10 mouse cellular contexts compared by ENCODE assay signal in the genomic region with DNA sequence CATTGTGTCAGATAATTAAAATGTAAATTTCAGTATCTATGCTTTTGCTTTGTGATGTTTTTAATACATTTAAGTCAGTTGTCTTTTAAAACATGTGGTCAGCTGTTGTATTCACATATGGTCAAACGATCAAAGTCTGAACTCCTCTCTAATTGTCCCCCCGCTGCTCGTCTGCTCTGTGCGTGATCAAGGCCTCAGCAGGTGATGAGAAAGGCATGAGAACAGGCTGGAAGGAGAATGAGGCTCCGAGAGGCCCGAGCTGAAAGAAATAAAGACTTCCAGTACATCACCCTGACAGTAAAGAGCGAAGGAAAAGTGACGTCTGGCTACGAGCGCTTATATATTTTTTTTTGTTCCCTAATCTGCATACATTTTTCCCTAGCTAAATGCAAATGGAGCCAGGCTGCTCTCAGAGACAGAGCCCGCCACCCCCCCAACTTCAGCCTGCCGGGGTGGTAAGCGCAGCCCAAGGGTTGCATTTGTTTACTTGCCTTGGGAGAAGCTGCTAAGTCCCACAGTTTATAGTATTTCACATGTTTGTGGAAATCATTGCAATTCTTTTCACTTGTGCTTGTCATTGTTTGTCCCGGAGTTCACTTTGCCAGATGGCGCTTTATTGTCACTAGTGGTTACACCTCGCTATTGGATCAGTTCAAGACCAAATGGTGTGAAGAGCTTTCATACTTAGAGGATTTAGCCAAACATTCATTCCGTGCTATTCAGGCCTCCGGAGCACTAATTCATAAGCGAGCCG.
DNase-seq lines count a peak whose midpoint lies in the region; ATAC-seq lines count a peak whose summit lies in the region.
"Had no signal": no experiment of that assay in that cellular context is flagged by ENCODE, and none has a peak within 500 bp of the region (broad histone marks: within the 10 kb centered on the region; RNA-seq: fewer than 3 reads in every experiment).

No protein-coding gene starts in this region.

- peak overlapping the region; percentile 26 for H3K4me2 ChIP-seq in kidney, embryonic 16.5 days (replicated peaks; ENCODE audit: low read depth, low read length)
- H3K4me2 ChIP-seq in embryonic facial prominence, embryonic 13.5 days = peak overlapping the region; percentile 48
- peak overlapping the region; percentile 35 for H3K4me2 ChIP-seq in limb, embryonic 11.5 days (ENCODE audit: low read depth, severe bottlenecking)

- H3K9ac ChIP-seq in kidney, embryonic 16.5 days (replicated peaks; ENCODE audit: low read length) = no peak overlapping the region
- H3K9ac ChIP-seq in embryonic facial prominence, embryonic 13.5 days = no peak overlapping the region
- no peak overlapping the region for H3K9ac ChIP-seq in limb, embryonic 11.5 days (ENCODE audit: low read length)

- H3K27me3 ChIP-seq in kidney, embryonic 16.5 days (ENCODE audit: insufficient read depth, low read length) = peaks cover 4% of the 10 kb centered on the region; the same call in 1 of the 2 replicates
- H3K27me3 ChIP-seq in embryonic facial prominence, embryonic 13.5 days = 0 out of 2 replicates have a peak, but pooled peaks cover 7% of the 10 kb centered on the region
- H3K27me3 ChIP-seq in limb, embryonic 11.5 days (ENCODE audit: control insufficient read depth, insufficient read depth, low read length) = no peaks in the 10 kb centered on the region

- no peak for DNase-seq in kidney, postnatal 10 days
- DNase-seq in limb, embryonic 11.5 days (ENCODE audit: low spot score) = peak; percentile 23
- peak; percentile 45 for DNase-seq in retina, postnatal 1 day
- DNase-seq in thymus, postnatal 25 days = no peak
- DNase-seq in adrenal gland, adult 2 months = no peak
- no peak for DNase-seq in kidney, postnatal 14 days

- H3K36me3 ChIP-seq in kidney, embryonic 16.5 days (ENCODE audit: insufficient read depth, low read length) = no peaks in the 10 kb centered on the region
- no peaks in the 10 kb centered on the region for H3K36me3 ChIP-seq in embryonic facial prominence, embryonic 13.5 days
- no peaks in the 10 kb centered on the region for H3K36me3 ChIP-seq in limb, embryonic 11.5 days (ENCODE audit: control insufficient read depth, insufficient read depth, low read length)
- H3K36me3 ChIP-seq: G1E had no signal

- no peaks in the 10 kb centered on the region for H3K4me1 ChIP-seq in kidney, embryonic 16.5 days (ENCODE audit: insufficient read depth, low read length)
- no peaks in the 10 kb centered on the region for H3K4me1 ChIP-seq in embryonic facial prominence, embryonic 13.5 days
- no peaks in the 10 kb centered on the region for H3K4me1 ChIP-seq in limb, embryonic 11.5 days (ENCODE audit: control insufficient read depth, insufficient read depth, low read length)

- WGBS in kidney, embryonic 16.5 days = 34% methylated on average over 20 of the region's 20 CpGs
- 28% methylated on average over 20 of the region's 20 CpGs for WGBS in embryonic facial prominence, embryonic 13.5 days
- whole genome bisulfite sequencing in limb, embryonic 11.5 days = 18% methylated on average over 20 of the region's 20 CpGs

- no peak for ATAC-seq in kidney, embryonic 16.5 days (ENCODE audit: low FRiP score, low TSS enrichment)
- no peak for ATAC-seq in embryonic facial prominence, embryonic 13.5 days (ENCODE audit: insufficient number of reproducible peaks, insufficient read depth, low FRiP score, low TSS enrichment, low read depth)
- ATAC-seq in limb, embryonic 11.5 days (ENCODE audit: insufficient number of reproducible peaks, low FRiP score, low TSS enrichment, low read depth) = no peak

- no peaks in the 10 kb centered on the region for H3K9me3 ChIP-seq in kidney, embryonic 16.5 days (ENCODE audit: low read length)
- no peaks in the 10 kb centered on the region for H3K9me3 ChIP-seq in embryonic facial prominence, embryonic 13.5 days
- H3K9me3 ChIP-seq in limb, embryonic 11.5 days (ENCODE audit: control insufficient read depth, low read length) = no peaks in the 10 kb centered on the region

- H3K4me3 ChIP-seq in kidney, embryonic 16.5 days (ENCODE audit: low read length) = peak overlapping the region; percentile 2; the same call in 1 of the 2 replicates
- peak overlapping the region; percentile 19; the same call in 1 of the 2 replicates for H3K4me3 ChIP-seq in embryonic facial prominence, embryonic 13.5 days
- H3K4me3 ChIP-seq in limb, embryonic 11.5 days (ENCODE audit: low read depth, low read length) = no peak overlapping the region
- H3K4me3 ChIP-seq: layer of hippocampus, adult 2 months had no signal

- no peak overlapping the region for H3K27ac ChIP-seq in kidney, embryonic 16.5 days (ENCODE audit: low read length)
- no peak overlapping the region for H3K27ac ChIP-seq in embryonic facial prominence, embryonic 13.5 days
- H3K27ac ChIP-seq in limb, embryonic 11.5 days (replicated peaks; ENCODE audit: low read depth, low read length) = no peak overlapping the region
- H3K27ac ChIP-seq: layer of hippocampus, adult 2 months had no signal

Comparison
In these comparisons a context has a peak if more than half of its experiments do, and no peak if none do; other contexts are left out.
1. DNase-seq: peak in limb, embryonic 11.5 days (single experiment) and retina, postnatal 1 day (single experiment); none in kidney, postnatal 10 days (single experiment), thymus, postnatal 25 days (single experiment), adrenal gland, adult 2 months (single experiment) and kidney, postnatal 14 days (single experiment).
2. Peak in every context shown above with its lines, with median percentiles within 50 percentile points of each other: H3K4me2 ChIP-seq.